Mouse (Mus musculus) gastrocnemius, postnatal 14 days (tissue): ENCODE measurements around the gene Epha7. TPM values are rescaled to one million over a fixed set of nuclear protein-coding genes. Genes with fewer than 3 reads are reported as not detected.

Experiments
- DNase-seq: peaks from one replicate; pipeline ENCODE4 v3.0.0; 2021; ENCODE audit warnings: mixed read lengths
- intact Hi-C: fragments of 180-260 bp; cut with DNase I; formaldehyde crosslinking; loops from one replicate; pipeline ENCODE4 v1.15.1; 2025; ENCODE audit warnings: low total_unique reads
- total RNA-seq, 2 experiments: library from RNA; stranded (reverse); gene quantifications; 2 replicates each; pipeline ENCODE4 v1.2.3; 2021

Epha7 gene
- total RNA-seq, 2 experiments from 2014 or later: 1.5 to 2.8 TPM

DNA sequence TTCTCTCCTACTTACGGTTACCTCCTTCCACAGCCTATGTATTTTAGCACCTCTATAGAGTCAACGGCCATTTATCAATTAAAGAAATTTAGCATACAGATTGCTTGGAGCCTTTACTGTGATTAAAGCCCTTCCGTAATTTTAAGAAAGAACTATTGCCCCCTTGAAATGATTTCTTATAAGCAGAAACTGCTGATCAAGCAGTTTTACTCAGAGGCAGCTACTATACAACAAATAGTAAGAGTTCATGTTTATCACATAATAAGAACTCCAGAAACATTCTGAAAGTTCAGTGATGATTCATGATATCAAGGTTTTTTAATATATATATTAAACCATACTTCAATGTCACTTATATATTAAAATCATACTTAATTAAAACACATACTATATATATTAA is 197.4 kb downstream of the Epha7 start:
- DNase-seq: no peak
- intact Hi-C loops: no loop called here
